In the genomic region with DNA sequence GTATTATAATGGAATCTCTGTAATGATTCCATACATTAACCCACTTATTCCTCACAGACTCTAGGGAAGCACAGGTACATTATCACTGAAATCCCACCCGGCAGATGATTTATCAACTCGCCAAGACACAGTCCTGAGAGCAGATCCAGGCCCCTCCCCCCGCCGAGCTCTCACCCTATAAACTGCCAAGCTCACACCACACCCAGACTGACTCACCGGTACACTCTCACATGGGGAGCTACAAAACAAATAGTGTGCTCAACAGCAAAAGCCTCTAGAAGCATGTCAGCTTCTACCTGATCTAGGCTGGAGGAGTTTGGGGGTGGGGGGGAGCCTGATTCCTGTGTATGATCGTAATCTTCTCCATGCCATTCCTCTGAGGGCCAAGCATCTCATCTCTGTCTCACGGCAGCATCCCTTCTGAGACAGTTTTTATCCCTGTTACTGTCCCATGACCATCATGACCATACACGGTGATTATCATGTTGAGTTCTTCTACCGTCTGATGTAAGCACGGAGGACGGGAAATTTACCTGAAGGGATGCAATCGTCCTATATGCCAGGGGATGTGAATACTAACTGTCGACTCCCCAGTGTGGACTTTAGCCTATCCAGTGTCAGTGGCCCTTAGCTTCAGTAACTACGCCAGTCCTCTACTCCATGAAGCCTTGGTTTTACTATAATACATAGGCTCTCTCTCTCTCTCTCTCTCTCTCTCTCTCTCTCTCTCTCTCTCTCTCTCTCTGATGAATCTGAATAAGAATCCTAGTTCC, we compare ENCODE assay signal across 18 mouse cellular contexts. TPM values are rescaled to one million over a fixed set of nuclear protein-coding genes. Genes with fewer than 3 reads are reported as not detected.
A peak's percentile ranks its signal among the peaks of the same experiment; 100 is the strongest.
DNase-seq lines count a peak whose midpoint lies in the region; ATAC-seq and TF ChIP-seq lines count a peak whose summit lies in the region.
"Had no signal": no experiment of that assay in that cellular context is flagged by ENCODE, and none has a peak within 500 bp of the region (broad histone marks: within the 10 kb centered on the region; RNA-seq: fewer than 3 reads in every experiment).

No protein-coding gene starts in this region.

- no peak for TF ChIP-seq RAD21 in MEL (IDR thresholded peaks at IDR 0.05; ENCODE audit: low read depth, low read length)

- TF ChIP-seq EP300 in MEL (IDR thresholded peaks at IDR 0.05; ENCODE audit: low read depth in 1 of 2, low read length in 2 of 2) = no peak

- no peak overlapping the region for H3K27ac ChIP-seq in forebrain, embryonic 11.5 days (ENCODE audit: low read depth, low read length)
- H3K27ac ChIP-seq in forebrain, embryonic 12.5 days = no peak overlapping the region
- H3K27ac ChIP-seq in MEL (ENCODE audit: control insufficient read depth, low read depth, low read length) = no peak overlapping the region
- H3K27ac ChIP-seq in intestine, postnatal 0 days (ENCODE audit: low read depth, low read length) = 0 out of 2 replicates have a peak overlapping the region, but pooled peaks have one; percentile 35
- H3K27ac ChIP-seq in stomach, embryonic 14.5 days (ENCODE audit: low read length) = no peak overlapping the region
- H3K27ac ChIP-seq in hindbrain, embryonic 10.5 days = no peak overlapping the region
- H3K27ac ChIP-seq: forebrain, embryonic 10.5 days; layer of hippocampus, adult 2 months; neural tube, embryonic 12.5 days had no signal

- no peaks in the 10 kb centered on the region for H3K27me3 ChIP-seq in forebrain, embryonic 11.5 days (ENCODE audit: control insufficient read depth, insufficient read depth, low read length)
- H3K27me3 ChIP-seq in forebrain, embryonic 12.5 days = no peaks in the 10 kb centered on the region
- no peaks in the 10 kb centered on the region for H3K27me3 ChIP-seq in MEL (ENCODE audit: control insufficient read depth in 1 of 2, insufficient read depth in 2 of 2, low read length in 2 of 2)
- H3K27me3 ChIP-seq in intestine, postnatal 0 days (replicated peaks; ENCODE audit: control insufficient read depth, insufficient read depth, low read length) = no peaks in the 10 kb centered on the region
- no peaks in the 10 kb centered on the region for H3K27me3 ChIP-seq in stomach, embryonic 14.5 days (ENCODE audit: control insufficient read depth, insufficient read depth, low read length)
- no peaks in the 10 kb centered on the region for H3K27me3 ChIP-seq in hindbrain, embryonic 10.5 days (ENCODE audit: insufficient read depth, poor library complexity, severe bottlenecking)
- H3K27me3 ChIP-seq: limb, embryonic 15.5 days; neural tube, embryonic 12.5 days had no signal

- 93% methylated on average over 14 of the region's 14 CpGs for WGBS in forebrain, embryonic 11.5 days
- WGBS in forebrain, embryonic 12.5 days = 92% methylated on average over 14 of the region's 14 CpGs
- WGBS in intestine, postnatal 0 days = 55% methylated on average over 14 of the region's 14 CpGs
- 77% methylated on average over 14 of the region's 14 CpGs for WGBS in stomach, embryonic 14.5 days
- 95% methylated on average over 14 of the region's 14 CpGs for WGBS in hindbrain, embryonic 10.5 days

- no peak overlapping the region for H3K4me3 ChIP-seq in forebrain, embryonic 11.5 days (ENCODE audit: low read depth, low read length)
- H3K4me3 ChIP-seq in forebrain, embryonic 12.5 days (replicated peaks) = no peak overlapping the region
- H3K4me3 ChIP-seq in MEL (ENCODE audit: control insufficient read depth in 1 of 2, insufficient read depth in 1 of 2, low read depth in 2 of 2, low read length in 2 of 2) = no peak overlapping the region
- no peak overlapping the region for H3K4me3 ChIP-seq in intestine, postnatal 0 days (ENCODE audit: low read depth, low read length)
- no peak overlapping the region for H3K4me3 ChIP-seq in stomach, embryonic 14.5 days (ENCODE audit: low read depth, low read length)
- no peak overlapping the region for H3K4me3 ChIP-seq in hindbrain, embryonic 10.5 days
- H3K4me3 ChIP-seq: forebrain, embryonic 10.5 days; layer of hippocampus, adult 2 months; limb, embryonic 15.5 days; neural tube, embryonic 12.5 days had no signal

- H3K79me2 ChIP-seq in MEL (ENCODE audit: control insufficient read depth, insufficient read depth, low read length, poor library complexity) = no peaks in the 10 kb centered on the region

- peak; percentile 37 for DNase-seq in forebrain, embryonic 11.5 days (ENCODE audit: low spot score)
- peak; percentile 71 for DNase-seq in MEL (ENCODE audit: low read depth, low spot score)
- no peak for DNase-seq in hindbrain, embryonic 10.5 days (ENCODE audit: low spot score)
- DNase-seq in cerebellum, adult 11 months = no peak
- no peak for DNase-seq in right cerebral cortex, postnatal 10 days (ENCODE audit: low spot score in 2 of 2)
- DNase-seq: adrenal gland, postnatal 14 days; B cell, adult 2 months; cerebellum, adult 9-10 months; heart, adult 18-20 months; thymus, postnatal 36 days had no signal

- ATAC-seq in forebrain, embryonic 11.5 days (replicated peaks; ENCODE audit: low FRiP score) = no peak
- ATAC-seq in forebrain, embryonic 12.5 days (ENCODE audit: low FRiP score) = no peak
- peak; percentile 78 for ATAC-seq in intestine, postnatal 0 days
- ATAC-seq in stomach, embryonic 14.5 days (ENCODE audit: insufficient number of reproducible peaks, insufficient read depth, low FRiP score, low read depth) = peak; percentile 76; the same call in 1 of the 2 replicates
- ATAC-seq: hindbrain, embryonic 16.5 days had no signal

- no peak for TF ChIP-seq CTCF in MEL (IDR thresholded peaks at IDR 0.05 in 2 of 3, conservative IDR thresholded peaks at IDR 0.05 in 1 of 3; ENCODE audit: control insufficient read depth in 1 of 3, insufficient read depth in 1 of 3, low read depth in 2 of 3, low read length in 3 of 3, poor library complexity in 1 of 3, severe bottlenecking in 1 of 3)
- TF ChIP-seq CTCF in intestine, postnatal 0 days (IDR thresholded peaks at IDR 0.05; ENCODE audit: low read depth) = 0 out of 2 replicates have a peak, but pooled peaks have one; percentile 1

- no peaks in the 10 kb centered on the region for H3K36me3 ChIP-seq in forebrain, embryonic 11.5 days (ENCODE audit: control insufficient read depth, insufficient read depth, low read length)
- no peaks in the 10 kb centered on the region for H3K36me3 ChIP-seq in forebrain, embryonic 12.5 days (replicated peaks)
- H3K36me3 ChIP-seq in MEL (ENCODE audit: control insufficient read depth in 1 of 2, insufficient read depth in 2 of 2, low read length in 2 of 2) = peaks cover 0 to 2% of the 10 kb centered on the region in 2 experiments; a peak in 1 of 4 replicates
- no peaks in the 10 kb centered on the region for H3K36me3 ChIP-seq in intestine, postnatal 0 days (ENCODE audit: control insufficient read depth, insufficient read depth)
- H3K36me3 ChIP-seq in stomach, embryonic 14.5 days (ENCODE audit: control insufficient read depth, insufficient read depth, low read length) = no peaks in the 10 kb centered on the region
- no peaks in the 10 kb centered on the region for H3K36me3 ChIP-seq in hindbrain, embryonic 10.5 days
- H3K36me3 ChIP-seq: forebrain, embryonic 10.5 days; limb, embryonic 15.5 days; neural tube, embryonic 12.5 days had no signal

- H3K4me1 ChIP-seq in forebrain, embryonic 11.5 days (replicated peaks; ENCODE audit: control insufficient read depth, insufficient read depth, low read length) = 0 out of 2 replicates have a peak, but pooled peaks cover 2% of the 10 kb centered on the region
- H3K4me1 ChIP-seq in forebrain, embryonic 12.5 days = no peaks in the 10 kb centered on the region
- no peaks in the 10 kb centered on the region for H3K4me1 ChIP-seq in MEL (ENCODE audit: control insufficient read depth in 1 of 2, insufficient read depth in 2 of 2, low read length in 2 of 2)
- H3K4me1 ChIP-seq in intestine, postnatal 0 days (replicated peaks; ENCODE audit: control insufficient read depth, insufficient read depth, low read length) = peaks cover 8% of the 10 kb centered on the region
- peaks cover 21% of the 10 kb centered on the region for H3K4me1 ChIP-seq in stomach, embryonic 14.5 days (ENCODE audit: control insufficient read depth, insufficient read depth, low read length)
- peaks cover 21% of the 10 kb centered on the region for H3K4me1 ChIP-seq in hindbrain, embryonic 10.5 days (replicated peaks)

- H3K9ac ChIP-seq in forebrain, embryonic 11.5 days (ENCODE audit: low read length) = no peak overlapping the region
- H3K9ac ChIP-seq in forebrain, embryonic 12.5 days = no peak overlapping the region
- no peak overlapping the region for H3K9ac ChIP-seq in MEL (ENCODE audit: control insufficient read depth, low read depth, low read length, poor library complexity, severe bottlenecking)
- no peak overlapping the region for H3K9ac ChIP-seq in intestine, postnatal 0 days (ENCODE audit: low read depth, low read length)
- no peak overlapping the region for H3K9ac ChIP-seq in stomach, embryonic 14.5 days (replicated peaks; ENCODE audit: low read depth, low read length)
- H3K9ac ChIP-seq: limb, embryonic 15.5 days; neural tube, embryonic 12.5 days had no signal

- H3K9me3 ChIP-seq in forebrain, embryonic 11.5 days (ENCODE audit: control insufficient read depth, low read length) = no peaks in the 10 kb centered on the region
- H3K9me3 ChIP-seq in forebrain, embryonic 12.5 days = peaks cover 4% of the 10 kb centered on the region; the same call in 1 of the 2 replicates
- H3K9me3 ChIP-seq in MEL (replicated peaks; ENCODE audit: insufficient read depth, low read length) = no peaks in the 10 kb centered on the region
- H3K9me3 ChIP-seq in intestine, postnatal 0 days (ENCODE audit: control insufficient read depth) = no peaks in the 10 kb centered on the region
- no peaks in the 10 kb centered on the region for H3K9me3 ChIP-seq in stomach, embryonic 14.5 days (ENCODE audit: control insufficient read depth, low read depth, low read length)
- H3K9me3 ChIP-seq in hindbrain, embryonic 10.5 days = no peaks in the 10 kb centered on the region
- H3K9me3 ChIP-seq: forebrain, embryonic 10.5 days; limb, embryonic 15.5 days; neural tube, embryonic 12.5 days had no signal

- H3K4me2 ChIP-seq in forebrain, embryonic 11.5 days (ENCODE audit: low read depth, low read length, severe bottlenecking) = no peak overlapping the region
- no peak overlapping the region for H3K4me2 ChIP-seq in forebrain, embryonic 12.5 days
- H3K4me2 ChIP-seq in intestine, postnatal 0 days (replicated peaks; ENCODE audit: low read depth) = peak overlapping the region; percentile 43
- no peak overlapping the region for H3K4me2 ChIP-seq in stomach, embryonic 14.5 days (replicated peaks; ENCODE audit: low read depth, low read length)
- H3K4me2 ChIP-seq: limb, embryonic 15.5 days; neural tube, embryonic 12.5 days had no signal

- no peak for TF ChIP-seq POLR2A in MEL (IDR thresholded peaks at IDR 0.05; ENCODE audit: control insufficient read depth in 1 of 2, insufficient read depth in 1 of 2, low read depth in 1 of 2, low read length in 2 of 2, poor library complexity in 1 of 2)

RNA-seq across cellular contexts. Expression of a gene that starts 57.4 kb away (rescaled TPM):
- polyA plus RNA-seq in forebrain, embryonic 11.5 days (2014; fragmentation: Nextera tagmentation; extraction: Ambion mirVana) = 66.9 and 69.3 TPM in 2 replicates
- 51.7 and 52.1 TPM in 2 replicates for polyA plus RNA-seq in forebrain, embryonic 12.5 days (2016; fragmentation: Nextera tagmentation; extraction: Ambion mirVana)
- total RNA-seq in MEL (2012; rRNA removed) = 18.7 and 19.6 TPM in 2 replicates
- 10 to 100 TPM in 1 of 2 experiments, not detected in 1; 21.4 TPM for polyA plus RNA-seq in MEL (2012; ENCODE audit: insufficient read depth in 1 of 2, insufficient read length in 2 of 2, low read depth in 1 of 2, low replicate concordance in 2 of 2, missing spikeins in 1 of 2)
- 5.1 and 5.5 TPM in 2 replicates for polyA plus RNA-seq in intestine, postnatal 0 days (2015; fragmentation: Nextera tagmentation; extraction: Ambion mirVana)
- 55.0 and 57.6 TPM in 2 replicates for polyA plus RNA-seq in stomach, embryonic 14.5 days (2014; fragmentation: Nextera tagmentation; extraction: Ambion mirVana)
- polyA plus RNA-seq in hindbrain, embryonic 10.5 days (2016; fragmentation: Nextera tagmentation; extraction: Ambion mirVana) = 40.2 and 62.9 TPM in 2 replicates

Comparison
In these comparisons a context has a peak if more than half of its experiments do, and no peak if none do; other contexts are left out.
1. ATAC-seq: peak in intestine, postnatal 0 days (single experiment) and stomach, embryonic 14.5 days (single experiment); none in forebrain, embryonic 11.5 days (single experiment) and forebrain, embryonic 12.5 days (single experiment).
2. DNase-seq: peak in forebrain, embryonic 11.5 days (single experiment) and MEL (single experiment); none in hindbrain, embryonic 10.5 days (single experiment), cerebellum, adult 11 months (single experiment) and right cerebral cortex, postnatal 10 days (0 of 2).